Mouse (Mus musculus): ENCODE data around the gene Flt1. TPM values are rescaled to one million over a fixed set of nuclear protein-coding genes. Genes with fewer than 3 reads are reported as not detected.
A peak's percentile ranks its signal among the peaks of the same experiment; 100 is the strongest.

Flt1 gene
- total and polyA plus RNA-seq, 2 experiments from 2014 or later = 10.0 to 17.7 TPM

GRCm38 (mm10) chr5:147679316-147679715, 46.5 kb downstream of the Flt1 start:
- Histone ChIP-seq H3K27me3 (ENCODE audit: insufficient read depth, low read length) (no peaks in the 10 kb centered on the region), H3K4me1 (ENCODE audit: insufficient read depth, low read length) (no peaks in the 10 kb centered on the region), H3K4me2 (ENCODE audit: low read depth, low read length) (no peak overlapping the region), H3K36me3 (ENCODE audit: insufficient read depth, low read length) (no peaks in the 10 kb centered on the region), H3K9me3 (ENCODE audit: low read length) (no peaks in the 10 kb centered on the region), H3K4me3 (ENCODE audit: low read length) (no peak overlapping the region), H3K27ac (no peak overlapping the region), H3K9ac (replicated peaks; ENCODE audit: low read length) (no peak overlapping the region)
- no peak for ATAC-seq
- TF ChIP-seq CTCF (IDR thresholded peaks at IDR 0.05; ENCODE audit: low read depth) = no peak
- 64% methylated on average over 12 of the region's 12 CpGs for WGBS
- DNase-seq (ENCODE audit: low spot score) = peak; percentile 13

DNA sequence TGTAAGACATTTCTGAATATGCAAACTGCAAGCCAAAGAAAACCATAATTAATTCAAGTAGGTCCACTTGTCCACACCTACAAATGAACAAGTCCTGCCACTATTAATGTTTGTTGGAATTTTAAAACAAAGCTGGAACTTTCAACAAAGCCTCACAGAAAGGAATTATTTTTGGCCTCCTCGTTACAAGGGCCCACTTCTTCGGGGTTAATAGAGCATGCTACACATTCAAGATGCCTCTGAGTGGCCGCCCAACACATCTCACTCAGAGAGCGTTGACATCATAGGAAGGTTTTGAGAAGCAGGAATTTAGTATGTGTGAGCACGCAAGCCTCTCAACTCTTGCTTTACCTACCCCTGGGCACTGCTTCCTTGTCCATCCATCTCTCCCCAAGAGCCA, 50.0 kb downstream of the Flt1 start:
- DNase-seq (ENCODE audit: low spot score) (no peak), ATAC-seq (no peak)
- Histone ChIP-seq H3K9me3 (ENCODE audit: low read length) (no peaks in the 10 kb centered on the region), H3K4me3 (ENCODE audit: low read length) (no peak overlapping the region), H3K36me3 (ENCODE audit: insufficient read depth, low read length) (no peaks in the 10 kb centered on the region), H3K27me3 (ENCODE audit: insufficient read depth, low read length) (no peaks in the 10 kb centered on the region), H3K4me2 (ENCODE audit: low read depth, low read length) (no peak overlapping the region), H3K4me1 (ENCODE audit: insufficient read depth, low read length) (no peaks in the 10 kb centered on the region), H3K9ac (replicated peaks; ENCODE audit: low read length) (no peak overlapping the region), H3K27ac (no peak overlapping the region)
- 70% methylated on average over 5 of the region's 5 CpGs for WGBS
- no peak for TF ChIP-seq CTCF (IDR thresholded peaks at IDR 0.05; ENCODE audit: low read depth)

DNA sequence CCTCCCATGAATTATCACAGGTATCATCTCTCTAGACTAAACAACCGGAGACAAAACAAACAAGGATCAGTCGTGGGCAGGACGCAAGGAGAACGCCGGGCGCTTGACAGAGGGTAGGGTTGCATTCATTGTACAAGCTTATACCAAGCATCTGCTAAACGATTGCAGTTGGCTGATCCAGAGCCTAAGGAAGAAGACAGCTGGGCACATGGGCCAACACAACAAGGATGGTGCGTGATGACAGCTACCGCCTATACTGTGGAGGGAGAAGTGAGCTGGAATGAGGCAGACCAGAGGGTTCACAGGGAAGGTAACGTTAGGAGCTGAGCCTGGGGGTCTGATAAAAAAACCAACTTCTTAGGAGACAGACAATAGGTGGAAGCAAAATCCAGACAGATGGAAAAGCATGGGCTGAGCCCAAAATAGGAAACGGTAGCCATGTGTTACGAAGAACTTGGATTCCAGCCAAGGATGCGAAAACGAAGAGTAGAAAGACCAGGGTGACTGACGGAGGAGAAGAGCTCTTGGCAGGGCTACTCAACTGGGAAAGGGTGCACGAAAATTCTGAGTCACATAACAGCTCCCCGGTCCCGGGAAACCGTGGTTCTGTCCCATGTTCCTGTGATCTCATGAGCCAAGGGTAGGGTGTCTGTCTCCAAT, 53.9 kb downstream of the Flt1 start:
- 64% methylated on average over 19 of the region's 19 CpGs for WGBS

GRCm38 (mm10) chr5:147668637-147669344, 57.0 kb downstream of the Flt1 start:
- ATAC-seq (no peak), DNase-seq (ENCODE audit: low spot score) (no peak)
- H3K36me3 ChIP-seq (ENCODE audit: insufficient read depth, low read length) = no peaks in the 10 kb centered on the region
- H3K9ac ChIP-seq (replicated peaks; ENCODE audit: low read length) = no peak overlapping the region
- H3K4me3 ChIP-seq (ENCODE audit: low read length) = no peak overlapping the region
- no peak overlapping the region for H3K27ac ChIP-seq
- no peaks in the 10 kb centered on the region for H3K4me1 ChIP-seq (ENCODE audit: insufficient read depth, low read length)
- H3K9me3 ChIP-seq (ENCODE audit: low read length) = no peaks in the 10 kb centered on the region
- WGBS = 88% methylated on average over 15 of the region's 15 CpGs
- no peak; the same call in 1 of the 2 replicates for TF ChIP-seq CTCF (IDR thresholded peaks at IDR 0.05; ENCODE audit: low read depth)
- H3K27me3 ChIP-seq (ENCODE audit: insufficient read depth, low read length) = no peaks in the 10 kb centered on the region
- no peak overlapping the region for H3K4me2 ChIP-seq (ENCODE audit: low read depth, low read length)

More for the DNA sequence above, 53.9 kb downstream of the Flt1 start:
- no peak for TF ChIP-seq CTCF (IDR thresholded peaks at IDR 0.05; ENCODE audit: low read depth)
- H3K27me3 ChIP-seq (ENCODE audit: insufficient read depth, low read length) = no peaks in the 10 kb centered on the region
- peak overlapping the region; percentile 23; the same call in 1 of the 2 replicates for H3K4me2 ChIP-seq (ENCODE audit: low read depth, low read length)
- no peaks in the 10 kb centered on the region for H3K36me3 ChIP-seq (ENCODE audit: insufficient read depth, low read length)
- DNase-seq (ENCODE audit: low spot score) (peak; percentile 38), ATAC-seq (no peak)
- H3K4me3 ChIP-seq (ENCODE audit: low read length) = no peak overlapping the region
- no peaks in the 10 kb centered on the region for H3K9me3 ChIP-seq (ENCODE audit: low read length)
- H3K4me1 ChIP-seq (ENCODE audit: insufficient read depth, low read length) = no peaks in the 10 kb centered on the region
- H3K27ac ChIP-seq = no peak overlapping the region
- no peak overlapping the region for H3K9ac ChIP-seq (replicated peaks; ENCODE audit: low read length)

DNA sequence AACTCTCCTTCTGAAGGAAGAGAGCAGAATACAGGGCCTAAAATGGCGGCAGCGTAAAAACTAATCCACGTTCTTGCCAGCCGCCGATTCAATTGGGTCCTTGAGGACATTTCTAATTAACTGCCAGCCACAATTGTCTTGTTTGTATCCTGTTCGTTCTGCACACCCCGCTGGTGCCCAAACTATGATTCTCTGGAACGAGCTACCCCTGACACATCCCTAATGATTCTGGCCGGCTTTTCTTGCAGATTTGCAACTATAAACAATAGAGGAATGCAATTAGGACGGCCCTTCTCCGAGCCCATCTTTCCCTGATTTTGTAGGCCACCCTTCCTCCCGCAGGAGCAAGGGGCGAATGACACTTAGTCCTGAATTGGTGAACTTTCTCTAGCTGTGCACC, 59.9 kb downstream of the Flt1 start:
- H3K9ac ChIP-seq (replicated peaks; ENCODE audit: low read length) = no peak overlapping the region
- TF ChIP-seq CTCF (IDR thresholded peaks at IDR 0.05; ENCODE audit: low read depth) = no peak
- no peaks in the 10 kb centered on the region for H3K4me1 ChIP-seq (ENCODE audit: insufficient read depth, low read length)
- ATAC-seq (no peak), DNase-seq (ENCODE audit: low spot score) (no peak)
- no peak overlapping the region for H3K4me2 ChIP-seq (ENCODE audit: low read depth, low read length)
- 87% methylated on average over 13 of the region's 13 CpGs for WGBS
- no peak overlapping the region for H3K4me3 ChIP-seq (ENCODE audit: low read length)
- no peak overlapping the region for H3K27ac ChIP-seq
- no peaks in the 10 kb centered on the region for H3K36me3 ChIP-seq (ENCODE audit: insufficient read depth, low read length)
- no peaks in the 10 kb centered on the region for H3K27me3 ChIP-seq (ENCODE audit: insufficient read depth, low read length)
- no peaks in the 10 kb centered on the region for H3K9me3 ChIP-seq (ENCODE audit: low read length)

- no peak for ATAC-seq
Measured at GRCm38 (mm10) chr5:147665381-147665780, 60.4 kb downstream of the Flt1 start.

DNA sequence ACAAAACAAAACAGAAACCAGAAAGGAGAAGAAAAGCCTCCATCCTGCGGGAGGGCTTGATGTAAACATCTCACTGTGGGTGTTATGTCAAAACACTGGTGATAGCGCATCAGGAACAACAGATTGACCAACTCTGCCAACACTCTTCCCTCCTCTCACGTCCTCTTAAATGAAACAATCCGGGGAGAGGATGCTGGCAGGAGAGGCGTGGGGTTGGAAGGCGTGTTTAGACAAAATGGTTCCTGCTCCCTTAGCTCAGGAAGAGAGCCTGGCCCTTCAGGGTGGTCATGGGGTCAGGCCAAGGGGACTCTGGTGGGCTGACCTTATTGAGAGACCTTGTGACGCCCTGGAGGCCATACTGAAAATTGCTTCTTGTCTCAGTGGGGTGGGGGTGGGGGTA, 65.9 kb downstream of the Flt1 start:
- Histone ChIP-seq H3K4me1 (ENCODE audit: insufficient read depth, low read length) (no peaks in the 10 kb centered on the region), H3K27ac (no peak overlapping the region), H3K36me3 (ENCODE audit: insufficient read depth, low read length) (no peaks in the 10 kb centered on the region), H3K9ac (replicated peaks; ENCODE audit: low read length) (no peak overlapping the region), H3K9me3 (ENCODE audit: low read length) (no peaks in the 10 kb centered on the region), H3K4me3 (ENCODE audit: low read length) (no peak overlapping the region), H3K4me2 (ENCODE audit: low read depth, low read length) (no peak overlapping the region), H3K27me3 (ENCODE audit: insufficient read depth, low read length) (no peaks in the 10 kb centered on the region)
- ATAC-seq (no peak), DNase-seq (ENCODE audit: low spot score) (no peak)
- WGBS = 72% methylated on average over 7 of the region's 7 CpGs
- no peak for TF ChIP-seq CTCF (IDR thresholded peaks at IDR 0.05; ENCODE audit: low read depth)

More at GRCm38 (mm10) chr5:147665381-147665780, 60.4 kb downstream of the Flt1 start:
- H3K9me3 ChIP-seq (ENCODE audit: low read length) = no peaks in the 10 kb centered on the region
- no peak overlapping the region for H3K4me3 ChIP-seq (ENCODE audit: low read length)
- H3K9ac ChIP-seq (replicated peaks; ENCODE audit: low read length) = no peak overlapping the region
- no peaks in the 10 kb centered on the region for H3K36me3 ChIP-seq (ENCODE audit: insufficient read depth, low read length)
- no peak for TF ChIP-seq CTCF (IDR thresholded peaks at IDR 0.05; ENCODE audit: low read depth)
- H3K4me1 ChIP-seq (ENCODE audit: insufficient read depth, low read length) = no peaks in the 10 kb centered on the region
- H3K4me2 ChIP-seq (ENCODE audit: low read depth, low read length) = no peak overlapping the region
- DNase-seq (ENCODE audit: low spot score) = no peak
- WGBS = 90% methylated on average over 9 of the region's 9 CpGs
- no peak overlapping the region for H3K27ac ChIP-seq
- no peaks in the 10 kb centered on the region for H3K27me3 ChIP-seq (ENCODE audit: insufficient read depth, low read length)

Measured in hindbrain, postnatal 0 days (tissue).